ENCODE assay signal across 16 mouse cellular contexts in genomic region chr14:26118150-26118549, GRCm38 (mm10). TPM values are rescaled to one million over a fixed set of nuclear protein-coding genes. Genes with fewer than 3 reads are reported as not detected.
DNase-seq lines count a peak whose midpoint lies in the region; ATAC-seq lines count a peak whose summit lies in the region.
"Not testable (repeated sequence)": the region's sequence is repeated elsewhere in the genome, so short reads cannot be mapped to it uniquely, and the experiment has no call there.
"Had no signal": no experiment of that assay in that cellular context is flagged by ENCODE, and none has a peak within 500 bp of the region (broad histone marks: within the 10 kb centered on the region; RNA-seq: fewer than 3 reads in every experiment).

TSS of gene Duxbl2 (plus strand) at chr14:26118349.

- WGBS in embryonic facial prominence, embryonic 11.5 days, result no CpG with 5 or more reads among the region's 7 CpGs
- WGBS in forebrain, embryonic 11.5 days, result no CpG with 5 or more reads among the region's 7 CpGs
- WGBS in limb, embryonic 12.5 days, result no CpG with 5 or more reads among the region's 7 CpGs
- no CpG with 5 or more reads among the region's 7 CpGs for WGBS in midbrain, embryonic 11.5 days
- WGBS in midbrain, embryonic 15.5 days, result no CpG with 5 or more reads among the region's 7 CpGs
- WGBS in neural tube, embryonic 12.5 days, result no CpG with 5 or more reads among the region's 7 CpGs
- WGBS in stomach, embryonic 15.5 days, result no CpG with 5 or more reads among the region's 7 CpGs

- H3K4me3 ChIP-seq in embryonic facial prominence, embryonic 11.5 days (ENCODE audit: low read depth, low read length); forebrain, embryonic 11.5 days (ENCODE audit: low read depth, low read length); limb, embryonic 12.5 days (replicated peaks); midbrain, embryonic 11.5 days (ENCODE audit: low read depth, low read length); midbrain, embryonic 15.5 days; neural tube, embryonic 12.5 days; stomach, embryonic 15.5 days (replicated peaks): not testable (repeated sequence)

- not testable (repeated sequence) for H3K4me2 ChIP-seq in embryonic facial prominence, embryonic 11.5 days (ENCODE audit: low read depth, low read length); forebrain, embryonic 11.5 days (ENCODE audit: low read depth, low read length, severe bottlenecking); limb, embryonic 12.5 days; midbrain, embryonic 11.5 days; midbrain, embryonic 15.5 days; neural tube, embryonic 12.5 days (replicated peaks); stomach, embryonic 15.5 days

- H3K27me3 ChIP-seq in embryonic facial prominence, embryonic 11.5 days (ENCODE audit: control insufficient read depth, insufficient read depth, low read length); forebrain, embryonic 11.5 days (ENCODE audit: control insufficient read depth, insufficient read depth, low read length); limb, embryonic 12.5 days; midbrain, embryonic 11.5 days (ENCODE audit: control insufficient read depth, insufficient read depth, low read length); midbrain, embryonic 15.5 days (replicated peaks); neural tube, embryonic 12.5 days (replicated peaks); stomach, embryonic 15.5 days (replicated peaks): not testable (repeated sequence)

- DNase-seq in embryonic facial prominence, embryonic 11.5 days (ENCODE audit: low spot score); forebrain, embryonic 11.5 days (ENCODE audit: low spot score); midbrain, embryonic 11.5 days (ENCODE audit: low spot score, missing footprints): not testable (repeated sequence)

- H3K9ac ChIP-seq in embryonic facial prominence, embryonic 11.5 days (replicated peaks; ENCODE audit: low read length); forebrain, embryonic 11.5 days (ENCODE audit: low read length); limb, embryonic 12.5 days (replicated peaks); midbrain, embryonic 11.5 days (ENCODE audit: low read length); midbrain, embryonic 15.5 days; neural tube, embryonic 12.5 days; stomach, embryonic 15.5 days: not testable (repeated sequence)

- not testable (repeated sequence) for H3K27ac ChIP-seq in embryonic facial prominence, embryonic 11.5 days (replicated peaks; ENCODE audit: low read depth, low read length); forebrain, embryonic 11.5 days (ENCODE audit: low read depth, low read length); limb, embryonic 12.5 days; midbrain, embryonic 11.5 days (ENCODE audit: low read depth, low read length); midbrain, embryonic 15.5 days; neural tube, embryonic 12.5 days; stomach, embryonic 15.5 days

- not testable (repeated sequence) for H3K4me1 ChIP-seq in embryonic facial prominence, embryonic 11.5 days (ENCODE audit: control insufficient read depth, insufficient read depth, low read length); forebrain, embryonic 11.5 days (replicated peaks; ENCODE audit: control insufficient read depth, insufficient read depth, low read length); limb, embryonic 12.5 days (replicated peaks); midbrain, embryonic 11.5 days (ENCODE audit: control insufficient read depth, insufficient read depth, low read length); midbrain, embryonic 15.5 days; neural tube, embryonic 12.5 days; stomach, embryonic 15.5 days

- not testable (repeated sequence) for H3K9me3 ChIP-seq in embryonic facial prominence, embryonic 11.5 days (replicated peaks; ENCODE audit: control insufficient read depth, low read length); forebrain, embryonic 11.5 days (ENCODE audit: control insufficient read depth, low read length); limb, embryonic 12.5 days; midbrain, embryonic 11.5 days (ENCODE audit: control insufficient read depth, low read length); midbrain, embryonic 15.5 days; neural tube, embryonic 12.5 days; stomach, embryonic 15.5 days

- ATAC-seq in embryonic facial prominence, embryonic 11.5 days (replicated peaks; ENCODE audit: insufficient number of reproducible peaks, low FRiP score, low TSS enrichment, low read depth), result 0 out of 2 replicates have a peak, but pooled peaks have one; percentile 14
- ATAC-seq in forebrain, embryonic 11.5 days (replicated peaks; ENCODE audit: low FRiP score), result peak; percentile 27
- peak; percentile 37 to 39; a peak in 1 of 4 replicates for ATAC-seq in hematopoietic stem cell, adult 5-6 weeks (replicated peaks in 1 of 2; ENCODE audit: insufficient read depth in 1 of 2, low FRiP score in 2 of 2, low TSS enrichment in 1 of 2, low read depth in 1 of 2, poor library complexity in 2 of 2, severe bottlenecking in 2 of 2)
- ATAC-seq in limb, embryonic 12.5 days (ENCODE audit: insufficient number of reproducible peaks, insufficient read depth, low FRiP score, low TSS enrichment, low read depth), result peak; percentile 26; the same call in 1 of the 2 replicates
- ATAC-seq in midbrain, embryonic 11.5 days (ENCODE audit: low FRiP score), result peak; percentile 75
- ATAC-seq in midbrain, embryonic 15.5 days (replicated peaks), result peak; percentile 45; the same call in 1 of the 2 replicates
- ATAC-seq in neural tube, embryonic 12.5 days (ENCODE audit: low FRiP score, low read depth), result peak; percentile 71
- ATAC-seq in stomach, embryonic 15.5 days (ENCODE audit: insufficient read depth, low FRiP score, low read depth), result peak; percentile 18; the same call in 1 of the 2 replicates

- not testable (repeated sequence) for H3K36me3 ChIP-seq in embryonic facial prominence, embryonic 11.5 days (replicated peaks; ENCODE audit: control insufficient read depth, insufficient read depth, low read depth, low read length); forebrain, embryonic 11.5 days (ENCODE audit: control insufficient read depth, insufficient read depth, low read length); limb, embryonic 12.5 days; midbrain, embryonic 11.5 days (ENCODE audit: control insufficient read depth, insufficient read depth, low read length); midbrain, embryonic 15.5 days (replicated peaks); neural tube, embryonic 12.5 days; stomach, embryonic 15.5 days

RNA-seq across cellular contexts. Expression of gene Duxbl2, which starts in this region (rescaled TPM):
- not detected in 2 replicates for polyA plus RNA-seq in embryonic facial prominence, embryonic 11.5 days (2014; fragmentation: Nextera tagmentation; extraction: Ambion mirVana)
- not detected in 2 replicates for polyA plus RNA-seq in forebrain, embryonic 11.5 days (2014; fragmentation: Nextera tagmentation; extraction: Ambion mirVana)
- not detected in 2 replicates for total RNA-seq in hematopoietic stem cell, adult 5-6 weeks (2017)
- 3.9 TPM in 1 of 2 replicates, not detected in the other for polyA plus RNA-seq in limb, embryonic 12.5 days (2016; fragmentation: Nextera tagmentation; extraction: Ambion mirVana)
- polyA plus RNA-seq in midbrain, embryonic 11.5 days (2014; fragmentation: Nextera tagmentation; extraction: Ambion mirVana), result 2.8 TPM in 1 of 2 replicates, not detected in the other
- 0.46 and 1.2 TPM in 2 replicates for polyA plus RNA-seq in midbrain, embryonic 15.5 days (2015; fragmentation: Nextera tagmentation; extraction: Ambion mirVana)
- 1.6 and 4.7 TPM in 2 replicates for polyA plus RNA-seq in neural tube, embryonic 12.5 days (2016; fragmentation: Nextera tagmentation; extraction: Ambion mirVana)
- 0.73 and 1.6 TPM in 2 replicates for polyA plus RNA-seq in stomach, embryonic 15.5 days (2015; fragmentation: Nextera tagmentation; extraction: Ambion mirVana)
- total RNA-seq: adrenal gland, adult 2 months; adrenal gland, postnatal 25 days; CH12.LX; heart, adult 2 months had no signal
- polyA plus RNA-seq: embryonic facial prominence, embryonic 10.5 days; forebrain, embryonic 16.5 days; hindbrain, embryonic 10.5 days; inflammation-experienced regulatory T-cells, adult 6 months had no signal

Comparison
In these comparisons a context has a peak if more than half of its experiments do, and no peak if none do; other contexts are left out.
1. Peak in ATAC-seq in embryonic facial prominence, embryonic 11.5 days; RNA of the gene not detected or under 1 TPM.
2. Peak in ATAC-seq in forebrain, embryonic 11.5 days; RNA of the gene not detected or under 1 TPM.
3. Peak in ATAC-seq in hematopoietic stem cell, adult 5-6 weeks; RNA of the gene not detected or under 1 TPM.
4. ATAC-seq: peak in every context shown above with its lines; median percentile 75 in midbrain, embryonic 11.5 days; 71 in neural tube, embryonic 12.5 days; 45 in midbrain, embryonic 15.5 days; 38 in hematopoietic stem cell, adult 5-6 weeks; 27 in forebrain, embryonic 11.5 days; 26 in limb, embryonic 12.5 days; 18 in stomach, embryonic 15.5 days; 14 in embryonic facial prominence, embryonic 11.5 days.